Mouse (Mus musculus) heart, embryonic 13.5 days (tissue): ENCODE measurements around the gene Taar7a. TPM values are rescaled to one million over a fixed set of nuclear protein-coding genes. Genes with fewer than 3 reads are reported as not detected.

Source experiments
- ATAC-seq: fragments of 200-750 bp; cut with Nextera tagmentation; 2 replicates; pipeline ENCODE4 v1.8.0; 2017; ENCODE audit warnings: moderate TSS enrichment; ENCODE audit not compliant: insufficient number of reproducible peaks, low FRiP score, low TSS enrichment; ENCODE audit errors: extremely low read depth
- H3K27ac ChIP-seq: fragments of 300-500 bp; sonication (generic); replicated peaks from 2 replicates; pipeline ENCODE4 v1.5.1; 2015; ENCODE audit warnings: moderate library complexity, mild to moderate bottlenecking, inconsistent platforms
- H3K27me3 ChIP-seq: fragments of 300-500 bp; sonication (generic); replicated peaks from 2 replicates; pipeline ENCODE4 v1.6.1; 2015; ENCODE audit warnings: mild to moderate bottlenecking, inconsistent platforms
- H3K36me3 ChIP-seq: fragments of 300-500 bp; sonication (generic); 2 replicates; pipeline ENCODE4 v1.6.1; 2015; ENCODE audit warnings: mild to moderate bottlenecking, inconsistent platforms
- H3K4me1 ChIP-seq: fragments of 300-500 bp; sonication (generic); 2 replicates; pipeline ENCODE4 v1.6.1; 2015; ENCODE audit warnings: inconsistent platforms
- H3K4me2 ChIP-seq: fragments of 300-500 bp; sonication (generic); 2 replicates; pipeline ENCODE4 v1.6.1; 2015; ENCODE audit warnings: inconsistent platforms, mild to moderate bottlenecking, moderate library complexity
- H3K4me3 ChIP-seq: fragments of 300-500 bp; sonication (generic); 2 replicates; pipeline ENCODE4 v1.5.1; 2015; ENCODE audit warnings: moderate library complexity, mild to moderate bottlenecking, inconsistent platforms
- H3K9ac ChIP-seq: fragments of 300-500 bp; sonication (generic); 2 replicates; pipeline ENCODE4 v1.6.1; 2015; ENCODE audit warnings: inconsistent platforms, mild to moderate bottlenecking, moderate library complexity
- H3K9me3 ChIP-seq: fragments of 300-500 bp; sonication (generic); 2 replicates; pipeline ENCODE4 v1.6.1; 2016; ENCODE audit warnings: inconsistent platforms
- WGBS: fragments of 180-500 bp; shearing (Covaris S2); methylation state at CpG from one replicate; pipeline ENCODE4 v1.1.7; 2015; ENCODE audit warnings: mixed read lengths; 5-methylcytosine and 5-hydroxymethylcytosine counted together
- polyA plus RNA-seq: library from polyadenylated mRNA; unstranded; fragments of >200 nt; fragmentation: Nextera tagmentation; extraction: Ambion mirVana; gene quantifications from 2 replicates; pipeline ENCODE4 v1.2.1, GENCODE M21; 2015

Gene Taar7a
- not detected in 2 replicates for polyA plus RNA-seq

- ATAC-seq: no peak
- no peak within 1 kb of the TSS for H3K4me2 ChIP-seq
- no peaks in the 10 kb centered on the region for H3K9me3 ChIP-seq
- no peaks in the 10 kb centered on the region for H3K27me3 ChIP-seq
- H3K4me1 ChIP-seq: no peaks in the 10 kb centered on the region
- H3K4me3 ChIP-seq: no peak within 1 kb of the TSS
- 79% methylated on average over 3 of the region's 3 CpGs for WGBS
- H3K9ac ChIP-seq: no peak within 1 kb of the TSS
- H3K36me3 ChIP-seq: no peaks in the 10 kb centered on the region
- no peak within 1 kb of the TSS for H3K27ac ChIP-seq
Measured at GRCm38 (mm10) chr10:23993381-23993780, at the start of gene Taar7a. Gene Taar7a, minus strand, starts transcription at chr10:23993481.

DNA sequence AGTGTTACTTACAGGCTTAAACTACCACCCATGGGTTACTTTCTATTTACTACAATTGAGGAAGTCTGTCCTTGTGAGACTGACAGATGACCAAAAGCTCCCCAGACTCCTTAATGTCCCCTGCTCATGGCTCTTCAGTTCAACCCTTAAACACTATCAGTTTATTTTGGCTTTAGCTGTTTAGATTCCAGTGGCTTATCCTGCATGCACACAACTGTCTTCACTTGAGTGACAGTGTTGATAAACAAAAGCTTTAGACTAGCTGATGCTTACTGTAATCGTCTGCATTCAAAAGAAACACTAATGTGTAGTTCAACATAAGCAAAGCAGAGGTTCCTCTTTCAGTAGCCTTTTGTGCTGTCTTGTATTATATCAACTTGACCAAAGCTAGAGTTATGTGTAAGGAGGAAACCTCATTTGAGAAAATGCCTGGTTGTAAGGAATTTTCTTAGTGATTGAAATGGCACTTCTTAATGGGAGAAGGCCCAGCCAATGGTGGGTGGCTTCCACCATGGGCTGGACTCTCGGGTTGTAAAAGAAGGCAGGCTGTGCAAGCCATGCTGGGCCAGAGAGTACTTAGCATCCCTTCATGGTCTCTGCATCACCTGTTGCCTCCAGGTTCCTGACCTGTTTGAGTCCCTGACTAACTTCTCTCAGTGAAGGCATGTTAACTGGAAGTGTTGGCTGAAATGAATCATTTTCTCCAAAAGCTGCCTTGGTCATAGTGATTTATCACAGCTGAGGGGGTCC, 47.0 kb upstream of the Taar7a start:
- WGBS: 38% methylated on average over 2 of the region's 2 CpGs
- H3K27ac ChIP-seq: no peak overlapping the region
- H3K36me3 ChIP-seq: no peaks in the 10 kb centered on the region
- no peak overlapping the region for H3K4me2 ChIP-seq
- no peaks in the 10 kb centered on the region for H3K4me1 ChIP-seq
- H3K9me3 ChIP-seq: no peaks in the 10 kb centered on the region
- H3K9ac ChIP-seq: no peak overlapping the region
- ATAC-seq: no peak
- H3K4me3 ChIP-seq: no peak overlapping the region
- H3K27me3 ChIP-seq: no peaks in the 10 kb centered on the region

GRCm38 (mm10) chr10:24037314-24037713, 44.0 kb upstream of the Taar7a start, which contains the start of gene Taar7e:
Gene Taar7e, plus strand, starts transcription at chr10:24037614.
- no peaks in the 10 kb centered on the region for H3K36me3 ChIP-seq
- H3K27ac ChIP-seq: no peak within 1 kb of the TSS
- H3K4me1 ChIP-seq: no peaks in the 10 kb centered on the region
- no peaks in the 10 kb centered on the region for H3K9me3 ChIP-seq
- ATAC-seq: no peak
- H3K4me2 ChIP-seq: no peak within 1 kb of the TSS
- no peak within 1 kb of the TSS for H3K9ac ChIP-seq
- WGBS: 83% methylated on average over 2 of the region's 2 CpGs
- no peak within 1 kb of the TSS for H3K4me3 ChIP-seq
- no peaks in the 10 kb centered on the region for H3K27me3 ChIP-seq

DNA sequence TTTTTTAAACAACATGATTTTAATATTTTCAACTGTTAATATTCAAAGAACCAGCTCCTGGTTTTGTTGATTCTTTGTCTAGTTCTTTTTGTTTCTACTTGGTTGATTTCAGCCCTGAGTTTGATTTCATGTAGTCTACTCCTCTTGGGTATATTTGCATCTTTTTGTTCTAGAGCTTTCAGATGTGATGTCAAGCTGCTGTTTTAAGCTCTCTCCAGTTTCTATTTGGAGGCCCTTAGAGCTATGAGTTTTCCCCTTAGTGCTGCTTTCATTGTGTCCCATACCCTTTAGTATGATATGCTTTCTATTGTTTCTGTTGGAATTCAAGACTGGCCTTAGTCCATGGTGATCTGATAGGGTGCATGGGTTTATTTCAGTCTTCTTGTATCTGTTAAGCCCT, 38.1 kb upstream of the Taar7a start:
- no peaks in the 10 kb centered on the region for H3K9me3 ChIP-seq
- H3K4me2 ChIP-seq: no peak overlapping the region
- no peaks in the 10 kb centered on the region for H3K4me1 ChIP-seq
- H3K9ac ChIP-seq: no peak overlapping the region
- no peak overlapping the region for H3K27ac ChIP-seq
- no peaks in the 10 kb centered on the region for H3K36me3 ChIP-seq
- H3K4me3 ChIP-seq: no peak overlapping the region
- no peaks in the 10 kb centered on the region for H3K27me3 ChIP-seq
- ATAC-seq: no peak

- Histone ChIP-seq H3K4me1 (no peaks in the 10 kb centered on the region), H3K27ac (no peak within 1 kb of the TSS), H3K9me3 (no peaks in the 10 kb centered on the region), H3K36me3 (no peaks in the 10 kb centered on the region), H3K27me3 (no peaks in the 10 kb centered on the region), H3K4me2 (no peak within 1 kb of the TSS), H3K9ac (no peak within 1 kb of the TSS), H3K4me3 (no peak within 1 kb of the TSS)
- ATAC-seq: no peak
Measured at GRCm38 (mm10) chr10:24026922-24027321, 33.6 kb upstream of the Taar7a start, which contains the start of gene Taar7d. Gene Taar7d, plus strand, starts transcription at chr10:24027222.

DNA sequence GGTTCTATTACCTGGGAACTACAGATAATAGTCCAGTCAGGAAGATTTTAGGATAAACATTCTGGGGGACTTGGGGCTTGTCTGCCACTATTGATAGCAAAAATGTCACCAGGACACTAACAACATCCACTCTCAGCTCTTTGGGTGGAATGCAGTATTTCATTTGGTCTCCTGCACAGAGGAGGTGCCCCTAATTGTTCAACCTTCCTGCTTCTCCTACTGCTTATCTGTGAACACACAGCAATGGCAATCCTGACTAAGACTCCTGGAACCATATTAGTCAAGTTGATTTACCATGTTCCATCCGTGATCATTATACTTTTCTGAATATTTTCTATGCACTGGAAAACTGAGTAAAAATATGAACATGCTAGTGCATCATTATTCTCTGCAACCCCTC, 14.9 kb upstream of the Taar7a start:
- no peak for ATAC-seq
- no peak overlapping the region for H3K27ac ChIP-seq
- WGBS: 61% methylated on average over 1 of the region's 1 CpGs

DNA sequence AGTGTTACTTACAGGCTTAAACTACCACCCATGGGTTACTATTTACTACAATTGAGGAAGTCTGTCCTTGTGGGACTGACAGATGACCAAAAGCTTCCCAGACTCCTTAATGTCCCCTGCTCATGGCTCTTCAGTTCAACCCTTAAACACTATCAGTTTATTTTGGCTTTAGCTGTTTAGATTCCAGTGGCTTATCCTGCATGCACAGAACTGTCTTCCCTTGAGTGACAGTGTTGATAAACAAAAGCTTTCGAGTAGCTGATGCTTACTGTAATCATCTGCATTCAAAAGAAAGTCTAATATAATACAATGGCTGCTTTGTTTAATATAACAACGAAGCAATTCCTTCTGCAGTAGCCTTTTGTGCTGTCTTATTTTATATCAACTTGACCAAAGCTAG, 13.8 kb upstream of the Taar7a start:
- no peaks in the 10 kb centered on the region for H3K36me3 ChIP-seq
- no peak overlapping the region for H3K4me3 ChIP-seq
- ATAC-seq: no peak
- H3K4me1 ChIP-seq: peaks cover 5% of the 10 kb centered on the region; the same call in 1 of the 2 replicates
- no peak overlapping the region for H3K27ac ChIP-seq
- no peaks in the 10 kb centered on the region for H3K9me3 ChIP-seq
- no peak overlapping the region for H3K9ac ChIP-seq
- no peaks in the 10 kb centered on the region for H3K27me3 ChIP-seq
- WGBS: 29% methylated on average over 2 of the region's 2 CpGs
- H3K4me2 ChIP-seq: no peak overlapping the region

More for the DNA sequence above, 14.9 kb upstream of the Taar7a start:
- H3K27me3 ChIP-seq: no peaks in the 10 kb centered on the region
- no peak overlapping the region for H3K4me2 ChIP-seq
- peaks cover 5% of the 10 kb centered on the region; the same call in 1 of the 2 replicates for H3K4me1 ChIP-seq
- no peak overlapping the region for H3K9ac ChIP-seq
- H3K4me3 ChIP-seq: no peak overlapping the region
- no peaks in the 10 kb centered on the region for H3K9me3 ChIP-seq
- H3K36me3 ChIP-seq: no peaks in the 10 kb centered on the region

DNA sequence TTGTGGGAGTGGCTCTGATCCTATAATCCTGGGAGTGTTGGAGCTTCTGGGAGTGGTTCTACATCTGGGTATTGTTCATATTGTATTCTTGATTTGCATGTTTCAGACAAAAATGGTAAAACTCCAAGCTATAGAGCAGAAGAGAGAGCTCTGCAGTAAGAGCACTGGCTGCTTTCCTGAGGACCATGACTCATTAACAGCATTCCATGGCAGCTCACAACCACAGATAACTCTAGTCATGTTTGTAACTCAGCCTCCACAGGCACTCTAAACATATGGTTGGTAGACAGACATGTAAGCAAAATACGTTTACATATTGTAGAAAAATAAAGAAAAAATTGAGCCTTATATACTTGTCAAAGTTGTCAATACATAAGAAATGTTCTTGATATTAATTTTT, 13.2 kb upstream of the Taar7a start:
- no peaks in the 10 kb centered on the region for H3K9me3 ChIP-seq
- no peaks in the 10 kb centered on the region for H3K27me3 ChIP-seq
- H3K4me3 ChIP-seq: no peak overlapping the region
- ATAC-seq: no peak
- H3K27ac ChIP-seq: no peak overlapping the region
- no peaks in the 10 kb centered on the region for H3K36me3 ChIP-seq
- no peak overlapping the region for H3K9ac ChIP-seq
- no peak overlapping the region for H3K4me2 ChIP-seq
- WGBS: 56% methylated on average over 1 of the region's 1 CpGs
- H3K4me1 ChIP-seq: peaks cover 5% of the 10 kb centered on the region; the same call in 1 of the 2 replicates

DNA sequence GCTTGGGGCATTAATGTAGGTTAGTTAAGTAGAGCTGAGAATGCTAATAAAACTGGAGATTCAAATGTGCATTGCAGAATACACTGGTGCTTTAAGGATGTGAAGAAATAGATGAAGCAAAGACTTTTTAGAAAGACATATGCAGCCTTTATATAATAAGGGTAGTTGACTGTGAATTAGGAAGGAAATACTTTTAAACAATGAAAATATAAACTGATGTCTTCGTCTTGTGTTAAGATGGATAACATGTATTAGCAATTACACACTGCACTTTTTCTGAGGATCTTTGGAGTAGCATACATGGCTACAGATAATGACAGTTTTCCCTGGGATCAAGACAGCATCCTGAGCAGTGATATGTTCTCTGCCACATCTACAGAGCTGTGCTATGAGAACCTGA, 6.4 kb upstream of the Taar7a start, which contains the start of gene Taar7b:
Taar7b (plus strand) TSS at position 301 of the 400 bp plus-strand sequence.
- Histone ChIP-seq H3K9ac (no peak within 1 kb of the TSS), H3K27me3 (no peaks in the 10 kb centered on the region), H3K27ac (no peak within 1 kb of the TSS), H3K4me2 (no peak within 1 kb of the TSS), H3K36me3 (no peaks in the 10 kb centered on the region), H3K9me3 (no peaks in the 10 kb centered on the region), H3K4me1 (no peaks in the 10 kb centered on the region), H3K4me3 (no peak within 1 kb of the TSS)
- WGBS: 65% methylated on average over 1 of the region's 1 CpGs
- ATAC-seq: no peak

- Histone ChIP-seq H3K27me3 (no peaks in the 10 kb centered on the region), H3K9me3 (no peaks in the 10 kb centered on the region), H3K4me2 (no peak overlapping the region), H3K4me1 (no peaks in the 10 kb centered on the region), H3K36me3 (no peaks in the 10 kb centered on the region), H3K4me3 (no peak overlapping the region), H3K9ac (no peak overlapping the region), H3K27ac (no peak overlapping the region)
- WGBS: 69% methylated on average over 5 of the region's 5 CpGs
- no peak for ATAC-seq
Measured at GRCm38 (mm10) chr10:23986419-23986818, 6.9 kb downstream of the Taar7a start.

DNA sequence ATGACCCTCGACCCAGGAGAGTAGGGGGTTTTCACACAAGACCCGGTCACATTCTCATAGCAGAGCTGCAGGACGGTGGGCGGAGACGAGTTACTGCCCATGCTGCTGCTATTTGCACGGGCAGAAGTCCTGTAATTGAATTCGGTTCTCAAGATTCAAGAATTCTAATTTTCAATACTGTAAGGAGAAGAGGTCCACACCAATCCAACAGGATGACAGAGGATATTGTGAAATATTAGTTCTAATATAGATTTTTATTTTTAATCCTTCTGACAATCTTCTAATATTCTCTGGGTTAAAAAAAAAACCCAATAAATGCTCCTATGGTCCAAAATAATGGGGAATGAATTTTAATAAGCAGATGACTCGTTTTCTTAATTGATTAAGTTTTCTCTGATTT, 7.7 kb downstream of the Taar7a start, which contains the start of gene Taar6:
Taar6 (minus strand) TSS at position 101 of the 400 bp plus-strand sequence.
- H3K36me3 ChIP-seq: no peaks in the 10 kb centered on the region
- no peak within 1 kb of the TSS for H3K27ac ChIP-seq
- H3K27me3 ChIP-seq: no peaks in the 10 kb centered on the region
- no peak within 1 kb of the TSS for H3K4me3 ChIP-seq
- no peak within 1 kb of the TSS for H3K4me2 ChIP-seq
- ATAC-seq: no peak
- no peaks in the 10 kb centered on the region for H3K9me3 ChIP-seq
- 73% methylated on average over 8 of the region's 8 CpGs for WGBS
- H3K4me1 ChIP-seq: no peaks in the 10 kb centered on the region
- H3K9ac ChIP-seq: no peak within 1 kb of the TSS
